Mouse (Mus musculus): Measurements from ENCODE around the gene Ly6c2. TPM values are rescaled to one million over a fixed set of nuclear protein-coding genes. Genes with fewer than 3 reads are reported as not detected.

Gene Ly6c2
- total RNA-seq, 2 experiments from 2014 or later, result 5.8 to 6.6 TPM

Other genes starting within 250 kb of the Ly6c2 start
- gene 2010109I03Rik, start 214.9 kb downstream of the Ly6c2 start, total RNA-seq (2021), result not detected
- gene Ly6i, start 128.5 kb downstream of the Ly6c2 start, total RNA-seq (2021), result under 1 TPM in 1 of 2 experiments, not detected in 1; 0.67 TPM
- gene Ly6a, start 113.9 kb downstream of the Ly6c2 start, total RNA-seq (2021), result 10 to 100 TPM; 53.0 to 61.0 TPM
- gene Ly6c1, start 63.1 kb downstream of the Ly6c2 start, total RNA-seq (2021), result 100 to 1,000 TPM; 188 to 226 TPM
- gene Ly6g, start 43.3 kb upstream of the Ly6c2 start, total RNA-seq (2021), result not detected
- not detected for gene BC025446, start 104.4 kb upstream of the Ly6c2 start, total RNA-seq (2021)
- not detected for gene Ly6f, start 156.5 kb upstream of the Ly6c2 start, total RNA-seq (2021)